Mouse (Mus musculus) midbrain, postnatal 0 days (tissue): ENCODE measurements around the gene Tmem45a2. TPM values are rescaled to one million over a fixed set of nuclear protein-coding genes. Genes with fewer than 3 reads are reported as not detected.

Source experiments
- ATAC-seq: fragments of 200-750 bp; cut with Nextera tagmentation; 2 replicates; pipeline ENCODE4 v1.8.0; 2017; ENCODE audit warnings: moderate number of reproducible peaks, mild to moderate bottlenecking, moderate TSS enrichment, moderate library complexity; ENCODE audit not compliant: low FRiP score
- DNase-seq: peaks from one replicate; pipeline ENCODE4 v3.0.0-alpha.2; 2015; ENCODE audit warnings: low spot score
- H3K27ac ChIP-seq: fragments of 300-500 bp; sonication (generic); 2 replicates; pipeline ENCODE4 v1.5.1; 2014; ENCODE audit warnings: low read depth, mild to moderate bottlenecking, low read length, mixed read lengths
- H3K27me3 ChIP-seq: fragments of 300-500 bp; sonication (generic); 2 replicates; pipeline ENCODE4 v1.6.1; 2014; ENCODE audit warnings: low read length, control low read depth, mixed read lengths; ENCODE audit not compliant: insufficient read depth
- H3K36me3 ChIP-seq: fragments of 300-500 bp; sonication (generic); 2 replicates; pipeline ENCODE4 v1.6.1; 2014; ENCODE audit warnings: low read length, control low read depth, mixed read lengths; ENCODE audit not compliant: insufficient read depth
- H3K4me1 ChIP-seq: fragments of 300-500 bp; sonication (generic); 2 replicates; pipeline ENCODE4 v1.6.1; 2014; ENCODE audit warnings: mild to moderate bottlenecking, control low read depth, antibody characterized with exemption, low read length, mixed read lengths; ENCODE audit not compliant: insufficient read depth
- H3K4me2 ChIP-seq: fragments of 300-500 bp; sonication (generic); 2 replicates; pipeline ENCODE4 v1.6.1; 2014; ENCODE audit warnings: low read depth, mild to moderate bottlenecking, low read length, mixed read lengths; ENCODE audit not compliant: poor library complexity, severe bottlenecking
- H3K4me3 ChIP-seq: fragments of 300-500 bp; sonication (generic); 2 replicates; pipeline ENCODE4 v1.5.1; 2014; ENCODE audit warnings: low read depth, mild to moderate bottlenecking, low read length, moderate library complexity
- H3K9ac ChIP-seq: fragments of 300-500 bp; sonication (generic); replicated peaks from 2 replicates; pipeline ENCODE4 v1.6.1; 2014; ENCODE audit warnings: mild to moderate bottlenecking, low read length, moderate library complexity, mixed read lengths; ENCODE audit not compliant: poor library complexity, severe bottlenecking
- H3K9me3 ChIP-seq: fragments of 300-500 bp; sonication (generic); 2 replicates; pipeline ENCODE4 v1.6.1; 2016; ENCODE audit warnings: low read length, control low read depth
- CTCF ChIP-seq: IDR thresholded peaks from 2 replicates; pipeline ENCODE4 v1.5.1; 2016; ENCODE audit warnings: antibody characterized with exemption, mild to moderate bottlenecking
- WGBS: fragments of 180-500 bp; shearing (Covaris S2); extraction: QIAGEN DNeasy Blood & Tissue Kit; methylation state at CpG from one replicate; pipeline ENCODE4 v1.1.7; 2014; 5-methylcytosine and 5-hydroxymethylcytosine counted together
- polyA plus RNA-seq: library from polyadenylated mRNA; unstranded; fragments of >200 nt; fragmentation: Nextera tagmentation; extraction: Ambion mirVana; gene quantifications from 2 replicates; pipeline ENCODE4 v1.2.1, GENCODE M21; 2015
- total RNA-seq: library from RNA; depleted of rRNA; stranded (reverse); fragments of >200 nt; gene quantifications from 2 replicates; pipeline ENCODE4 v1.2.3, GENCODE M21; 2014; rRNA removed

Gene Tmem45a2
- 0.66 TPM in 1 of 2 replicates, not detected in the other for total RNA-seq
- 0.20 and 0.35 TPM in 2 replicates for polyA plus RNA-seq

DNA sequence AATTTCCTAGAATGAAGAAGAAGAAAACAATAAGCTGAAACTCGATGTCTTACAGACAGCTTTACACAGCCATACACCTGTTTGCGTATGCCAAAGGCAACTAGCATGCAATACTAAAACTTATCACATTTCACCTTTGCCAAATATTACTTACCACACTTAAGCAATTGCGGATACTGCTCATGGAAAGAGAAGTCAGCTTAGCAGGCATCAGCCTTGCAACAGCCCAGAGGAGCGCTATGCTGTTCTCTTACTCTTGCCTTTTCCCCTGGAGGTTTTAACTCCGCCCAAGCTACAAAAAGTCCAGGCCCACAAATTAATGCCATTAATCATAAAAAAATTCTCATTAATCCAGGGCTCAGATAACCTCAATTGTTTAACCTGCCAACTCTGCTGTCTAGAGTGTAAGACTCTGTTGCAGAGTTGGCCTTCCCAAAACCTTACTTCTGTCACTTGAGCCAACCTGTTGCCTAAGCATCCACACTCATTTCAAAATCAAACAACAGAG is at the start of gene Tmem45a2:
Gene Tmem45a2, minus strand, starts transcription at position 241 of the 508 bp plus-strand sequence.
- 96% methylated on average over 5 of the region's 5 CpGs for WGBS
- H3K4me2 ChIP-seq = no peak within 1 kb of the TSS
- H3K4me3 ChIP-seq = no peak within 1 kb of the TSS
- ATAC-seq (no peak), DNase-seq (no peak)
- H3K9ac ChIP-seq = no peak within 1 kb of the TSS
- no peaks in the 10 kb centered on the region for H3K4me1 ChIP-seq
- H3K27me3 ChIP-seq = no peaks in the 10 kb centered on the region
- TF ChIP-seq CTCF = no peak
- H3K27ac ChIP-seq = no peak within 1 kb of the TSS
- no peaks in the 10 kb centered on the region for H3K36me3 ChIP-seq
- no peaks in the 10 kb centered on the region for H3K9me3 ChIP-seq

GRCm38 (mm10) chr16:57117562-57117961 is 46.4 kb upstream of the Tmem45a2 start:
- Histone ChIP-seq H3K36me3 (no peaks in the 10 kb centered on the region), H3K27ac (no peak overlapping the region), H3K4me1 (no peaks in the 10 kb centered on the region), H3K9me3 (no peaks in the 10 kb centered on the region), H3K9ac (no peak overlapping the region), H3K27me3 (0 out of 2 replicates have a peak, but pooled peaks cover 3% of the 10 kb centered on the region), H3K4me2 (no peak overlapping the region), H3K4me3 (no peak overlapping the region)
- ATAC-seq = no peak
- 73% methylated on average over 2 of the region's 2 CpGs for WGBS
- TF ChIP-seq CTCF = no peak
- DNase-seq = no peak

GRCm38 (mm10) chr16:57116066-57116465 is 44.9 kb upstream of the Tmem45a2 start:
- Histone ChIP-seq H3K27ac (no peak overlapping the region), H3K4me2 (no peak overlapping the region), H3K4me1 (no peaks in the 10 kb centered on the region), H3K9me3 (no peaks in the 10 kb centered on the region), H3K27me3 (0 out of 2 replicates have a peak, but pooled peaks cover 3% of the 10 kb centered on the region), H3K4me3 (no peak overlapping the region), H3K36me3 (no peaks in the 10 kb centered on the region), H3K9ac (no peak overlapping the region)
- peak; percentile 60 for DNase-seq
- ATAC-seq = no peak
- peak; percentile 58 for TF ChIP-seq CTCF

- H3K4me3 ChIP-seq = no peak overlapping the region
- H3K4me1 ChIP-seq = no peaks in the 10 kb centered on the region
- H3K27ac ChIP-seq = no peak overlapping the region
- TF ChIP-seq CTCF = no peak
- no peaks in the 10 kb centered on the region for H3K9me3 ChIP-seq
- 77% methylated on average over 5 of the region's 5 CpGs for WGBS
- H3K4me2 ChIP-seq = no peak overlapping the region
- H3K27me3 ChIP-seq = no peaks in the 10 kb centered on the region
- DNase-seq (no peak), ATAC-seq (no peak)
- H3K9ac ChIP-seq = no peak overlapping the region
- no peaks in the 10 kb centered on the region for H3K36me3 ChIP-seq
These were observed 35.2 kb upstream of the Tmem45a2 start for GRCm38 (mm10) chr16:57106185-57106960.

GRCm38 (mm10) chr16:57101174-57101573 is 30.0 kb upstream of the Tmem45a2 start:
- no peaks in the 10 kb centered on the region for H3K36me3 ChIP-seq
- H3K4me3 ChIP-seq = no peak overlapping the region
- H3K4me2 ChIP-seq = no peak overlapping the region
- no peaks in the 10 kb centered on the region for H3K27me3 ChIP-seq
- no peaks in the 10 kb centered on the region for H3K9me3 ChIP-seq
- no peak for ATAC-seq
- no peak overlapping the region for H3K27ac ChIP-seq
- DNase-seq = no peak
- no peaks in the 10 kb centered on the region for H3K4me1 ChIP-seq
- TF ChIP-seq CTCF = no peak
- WGBS = 79% methylated on average over 1 of the region's 1 CpGs
- H3K9ac ChIP-seq = no peak overlapping the region

- Histone ChIP-seq H3K4me1 (no peaks in the 10 kb centered on the region), H3K9ac (no peak overlapping the region), H3K27me3 (no peaks in the 10 kb centered on the region), H3K9me3 (no peaks in the 10 kb centered on the region), H3K36me3 (no peaks in the 10 kb centered on the region), H3K27ac (no peak overlapping the region), H3K4me3 (no peak overlapping the region), H3K4me2 (no peak overlapping the region)
- DNase-seq (no peak), ATAC-seq (no peak)
- WGBS = 78% methylated on average over 5 of the region's 5 CpGs
- no peak for TF ChIP-seq CTCF
These were observed 28.5 kb upstream of the Tmem45a2 start for GRCm38 (mm10) chr16:57099572-57100237.
